Mouse (Mus musculus) liver, embryonic 14.5 days (tissue): ENCODE measurements around the gene Rplp2.

ENCODE experiments used
- CTCF ChIP-seq: IDR thresholded peaks from 2 replicates; pipeline ENCODE4 v1.5.1; 2016; ENCODE audit warnings: antibody characterized with exemption, low read depth, control low read depth
- EP300 ChIP-seq: IDR thresholded peaks from 2 replicates; pipeline ENCODE4 v1.6.1; 2016; ENCODE audit warnings: antibody characterized with exemption, low read depth

GRCm38 (mm10) chr7:141465388-141466044, 18.3 kb downstream of the Rplp2 start:
- TF ChIP-seq CTCF, result no peak
- TF ChIP-seq EP300, result no peak
